Mouse (Mus musculus) embryo, embryonic 11.5 days (tissue): ENCODE measurements around the gene Brd2.

Source experiments
- DNase-seq: peaks from one replicate; pipeline ENCODE4 v3.0.0-alpha.2; 2012; ENCODE audit warnings: low read depth, low spot score

Gene Brd2

GRCm38 (mm10) chr17:34087386-34087785 lies 35.0 kb downstream of the Brd2 start:
- no peak for DNase-seq

GRCm38 (mm10) chr17:34083104-34083503 lies 39.3 kb downstream of the Brd2 start:
- no peak for DNase-seq

GRCm38 (mm10) chr17:34079621-34080020 lies 42.8 kb downstream of the Brd2 start:
- DNase-seq = peak; percentile 23

GRCm38 (mm10) chr17:34079002-34079401 lies 43.4 kb downstream of the Brd2 start:
- no peak for DNase-seq

- no peak for DNase-seq
These were observed 44.3 kb downstream of the Brd2 start for GRCm38 (mm10) chr17:34078148-34078547.

GRCm38 (mm10) chr17:34077549-34077948 lies 44.9 kb downstream of the Brd2 start:
- DNase-seq = peak; percentile 75

- DNase-seq = peak; percentile 40
These were observed 47.2 kb downstream of the Brd2 start for GRCm38 (mm10) chr17:34075271-34075670.

- DNase-seq = no peak
These were observed 50.3 kb downstream of the Brd2 start for GRCm38 (mm10) chr17:34072091-34072490.

GRCm38 (mm10) chr17:34068864-34069263 lies 53.6 kb downstream of the Brd2 start:
- DNase-seq = no peak
